Mouse (Mus musculus): ENCODE measurements around the gene Trim28.
"Not testable (repeated sequence)": the region's sequence is repeated elsewhere in the genome, so short reads cannot be mapped to it uniquely, and the experiment has no call there.

Trim28 gene

DNA sequence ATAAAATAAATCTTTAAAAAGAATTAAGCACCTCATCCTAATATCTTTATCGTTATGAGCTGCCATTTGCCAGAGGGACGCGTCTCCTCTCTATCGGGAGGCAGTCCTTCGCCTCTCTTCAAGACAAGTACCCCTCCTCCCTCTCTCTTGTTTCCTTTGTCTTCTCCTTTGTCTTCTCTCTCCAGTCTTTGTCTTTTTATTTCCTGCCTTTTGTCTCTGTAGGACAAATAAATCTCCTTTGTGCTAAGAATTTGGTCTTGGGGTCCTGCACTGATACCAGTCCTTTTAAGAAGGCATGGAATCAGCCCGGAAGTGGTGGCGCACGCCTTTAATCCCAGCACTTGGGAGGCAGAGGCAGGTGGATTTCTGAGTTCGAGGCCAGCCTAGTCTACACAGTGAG lies 60.6 kb downstream of the Trim28 start:
- DNase-seq (ENCODE audit: extremely low read depth, low read depth): no peak

DNA sequence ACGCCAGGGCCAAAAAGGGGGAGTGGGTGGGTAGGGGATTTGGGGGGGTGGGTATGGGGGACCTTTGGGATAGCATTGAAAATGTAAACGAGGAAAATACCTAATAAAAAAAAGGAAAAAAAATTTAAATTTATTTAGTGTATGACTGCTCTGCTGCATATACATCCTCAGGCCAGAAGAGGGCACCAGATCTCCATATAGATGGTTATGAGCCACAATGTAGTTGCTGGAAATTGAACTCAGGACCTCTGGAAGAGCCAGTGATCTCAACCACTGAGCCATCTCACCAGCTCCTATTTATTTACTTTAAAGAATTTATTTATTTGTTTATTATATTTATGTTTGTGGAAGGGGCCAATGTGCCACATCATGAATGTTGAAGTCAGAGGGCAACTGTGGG lies 64.5 kb downstream of the Trim28 start:
- not testable (repeated sequence) for DNase-seq (ENCODE audit: extremely low read depth, low read depth)

DNA sequence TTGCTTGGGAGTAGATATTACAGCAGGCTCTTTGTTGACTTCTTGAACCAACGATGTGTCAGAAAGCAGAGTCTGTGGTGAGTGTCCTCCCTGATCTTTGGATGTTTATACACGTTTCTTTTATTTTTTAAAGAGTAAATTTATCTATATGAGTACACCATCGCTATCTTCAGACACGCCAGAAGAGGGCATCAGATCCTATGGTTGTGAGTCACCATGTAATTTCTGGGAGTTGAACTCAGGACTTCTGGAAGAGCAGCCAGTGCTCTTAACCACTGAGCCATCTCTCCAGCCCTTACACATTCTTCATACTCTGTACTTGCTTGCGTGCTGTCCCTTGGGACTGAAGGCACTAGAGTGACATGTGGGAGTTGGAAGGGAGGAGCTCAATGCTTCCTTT lies 73.4 kb downstream of the Trim28 start:
- DNase-seq (ENCODE audit: extremely low read depth, low read depth): no peak

Data from MEL-GATA-1-ER (cell line).